Mouse (Mus musculus): Measurements from ENCODE around the gene Cd69. TPM values are rescaled to one million over a fixed set of nuclear protein-coding genes. Genes with fewer than 3 reads are reported as not detected.
A peak's percentile ranks its signal among the peaks of the same experiment; 100 is the strongest.

Cd69 gene
- polyA plus RNA-seq, 1 experiment: 0.02 TPM

GRCm38 (mm10) chr6:129239564-129240248 lies 35.5 kb downstream of the Cd69 start:
- no peaks in the 10 kb centered on the region for H3K36me3 ChIP-seq (ENCODE audit: control insufficient read depth)
- H3K4me3 ChIP-seq (replicated peaks): no peak overlapping the region
- peaks cover 35% of the 10 kb centered on the region for H3K4me1 ChIP-seq (ENCODE audit: control insufficient read depth)
- H3K27me3 ChIP-seq (ENCODE audit: control insufficient read depth): no peaks in the 10 kb centered on the region
- TF ChIP-seq TAL1 (IDR thresholded peaks at IDR 0.05; ENCODE audit: low read length): no peak
- no peak for TF ChIP-seq GATA1 (IDR thresholded peaks at IDR 0.05; ENCODE audit: low read length)
- H3K9me3 ChIP-seq (ENCODE audit: control insufficient read depth, low read length): no peaks in the 10 kb centered on the region

- TF ChIP-seq GATA1 (IDR thresholded peaks at IDR 0.05; ENCODE audit: low read length) (no peak), TAL1 (IDR thresholded peaks at IDR 0.05; ENCODE audit: low read length) (no peak)
- Histone ChIP-seq H3K36me3 (ENCODE audit: control insufficient read depth) (no peaks in the 10 kb centered on the region), H3K4me1 (ENCODE audit: control insufficient read depth) (peaks cover 47% of the 10 kb centered on the region), H3K9me3 (ENCODE audit: control insufficient read depth, low read length) (no peaks in the 10 kb centered on the region), H3K27me3 (ENCODE audit: control insufficient read depth) (no peaks in the 10 kb centered on the region), H3K4me3 (replicated peaks) (peak overlapping the region; percentile 75)
Measured at GRCm38 (mm10) chr6:129238275-129239038, 36.8 kb downstream of the Cd69 start.

DNA sequence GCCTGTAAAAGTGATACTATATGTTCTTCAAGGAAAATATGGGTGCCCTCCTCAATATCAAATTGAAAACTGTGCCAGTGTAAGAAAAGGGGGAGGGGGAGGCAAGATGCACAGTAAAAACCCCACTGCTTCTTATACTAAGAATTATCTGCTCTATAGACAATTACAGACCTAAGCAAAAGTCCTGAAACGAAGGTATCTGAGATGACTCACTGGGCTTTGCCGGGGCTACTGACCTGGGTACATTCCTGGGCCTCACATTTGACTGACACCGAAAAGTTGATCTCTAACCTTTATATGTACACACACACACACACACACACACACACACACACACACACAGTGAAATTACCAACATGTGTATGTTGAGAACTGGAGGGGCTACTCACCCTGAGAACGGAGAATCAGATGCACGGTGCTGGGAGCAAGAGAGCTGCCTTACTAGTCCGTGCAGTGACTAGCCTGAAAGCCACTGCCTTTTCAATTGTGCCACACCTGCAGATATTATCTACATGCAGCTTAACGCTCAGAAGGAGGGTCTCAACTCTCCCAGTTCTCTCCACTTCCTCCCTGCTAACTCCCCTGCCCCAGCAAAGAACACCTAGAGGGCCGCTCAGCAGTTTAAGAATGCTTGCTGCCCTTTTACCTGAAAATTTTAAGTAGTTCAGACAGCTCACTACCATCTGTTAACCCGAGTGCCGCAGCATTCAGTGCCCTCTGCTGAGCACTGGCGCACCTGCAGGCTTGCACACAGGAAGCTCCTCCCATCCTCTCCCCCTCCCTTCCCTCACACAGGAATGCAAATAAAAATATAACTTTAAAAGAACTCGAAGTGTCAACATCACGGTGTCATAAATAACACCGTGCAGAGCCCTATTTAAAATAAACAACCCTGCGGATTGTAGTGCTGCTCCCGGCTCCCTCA lies 37.6 kb downstream of the Cd69 start:
- TF ChIP-seq GATA1 (IDR thresholded peaks at IDR 0.05; ENCODE audit: low read length) (peak; percentile 34; the same call in 1 of the 2 replicates), TAL1 (IDR thresholded peaks at IDR 0.05; ENCODE audit: low read length) (no peak)
- no peaks in the 10 kb centered on the region for H3K27me3 ChIP-seq (ENCODE audit: control insufficient read depth)
- no peaks in the 10 kb centered on the region for H3K9me3 ChIP-seq (ENCODE audit: control insufficient read depth, low read length)
- H3K4me3 ChIP-seq (replicated peaks): peak overlapping the region; percentile 75
- H3K36me3 ChIP-seq (ENCODE audit: control insufficient read depth): no peaks in the 10 kb centered on the region
- H3K4me1 ChIP-seq (ENCODE audit: control insufficient read depth): peaks cover 52% of the 10 kb centered on the region

GRCm38 (mm10) chr6:129236652-129237342 lies 38.4 kb downstream of the Cd69 start:
- TF ChIP-seq GATA1 (IDR thresholded peaks at IDR 0.05; ENCODE audit: low read length) (no peak), TAL1 (IDR thresholded peaks at IDR 0.05; ENCODE audit: low read length) (no peak)
- H3K4me3 ChIP-seq (replicated peaks): no peak overlapping the region
- no peaks in the 10 kb centered on the region for H3K9me3 ChIP-seq (ENCODE audit: control insufficient read depth, low read length)
- H3K36me3 ChIP-seq (ENCODE audit: control insufficient read depth): no peaks in the 10 kb centered on the region
- H3K27me3 ChIP-seq (ENCODE audit: control insufficient read depth): no peaks in the 10 kb centered on the region
- peaks cover 57% of the 10 kb centered on the region for H3K4me1 ChIP-seq (ENCODE audit: control insufficient read depth)

GRCm38 (mm10) chr6:129235855-129236461 lies 39.3 kb downstream of the Cd69 start:
- Histone ChIP-seq H3K9me3 (ENCODE audit: control insufficient read depth, low read length) (no peaks in the 10 kb centered on the region), H3K4me1 (ENCODE audit: control insufficient read depth) (peaks cover 62% of the 10 kb centered on the region), H3K36me3 (ENCODE audit: control insufficient read depth) (no peaks in the 10 kb centered on the region), H3K4me3 (replicated peaks) (no peak overlapping the region), H3K27me3 (ENCODE audit: control insufficient read depth) (no peaks in the 10 kb centered on the region)
- TF ChIP-seq GATA1 (IDR thresholded peaks at IDR 0.05; ENCODE audit: low read length): no peak
- no peak for TF ChIP-seq TAL1 (IDR thresholded peaks at IDR 0.05; ENCODE audit: low read length)

GRCm38 (mm10) chr6:129234456-129235360 lies 40.5 kb downstream of the Cd69 start:
- H3K27me3 ChIP-seq (ENCODE audit: control insufficient read depth): no peaks in the 10 kb centered on the region
- no peaks in the 10 kb centered on the region for H3K36me3 ChIP-seq (ENCODE audit: control insufficient read depth)
- H3K4me3 ChIP-seq (replicated peaks): no peak overlapping the region
- no peaks in the 10 kb centered on the region for H3K9me3 ChIP-seq (ENCODE audit: control insufficient read depth, low read length)
- H3K4me1 ChIP-seq (ENCODE audit: control insufficient read depth): peaks cover 74% of the 10 kb centered on the region
- TF ChIP-seq GATA1 (IDR thresholded peaks at IDR 0.05; ENCODE audit: low read length): no peak
- TF ChIP-seq TAL1 (IDR thresholded peaks at IDR 0.05; ENCODE audit: low read length): no peak

- no peaks in the 10 kb centered on the region for H3K36me3 ChIP-seq (ENCODE audit: control insufficient read depth)
- no peaks in the 10 kb centered on the region for H3K27me3 ChIP-seq (ENCODE audit: control insufficient read depth)
- no peak overlapping the region for H3K4me3 ChIP-seq (replicated peaks)
- no peak for TF ChIP-seq GATA1 (IDR thresholded peaks at IDR 0.05; ENCODE audit: low read length)
- no peak for TF ChIP-seq TAL1 (IDR thresholded peaks at IDR 0.05; ENCODE audit: low read length)
- H3K4me1 ChIP-seq (ENCODE audit: control insufficient read depth): peaks cover 78% of the 10 kb centered on the region
- no peaks in the 10 kb centered on the region for H3K9me3 ChIP-seq (ENCODE audit: control insufficient read depth, low read length)
Measured at GRCm38 (mm10) chr6:129233955-129234369, 41.3 kb downstream of the Cd69 start.
